Mouse (Mus musculus): Measurements from ENCODE around the gene Ss18l2.

Ss18l2 gene

DNA sequence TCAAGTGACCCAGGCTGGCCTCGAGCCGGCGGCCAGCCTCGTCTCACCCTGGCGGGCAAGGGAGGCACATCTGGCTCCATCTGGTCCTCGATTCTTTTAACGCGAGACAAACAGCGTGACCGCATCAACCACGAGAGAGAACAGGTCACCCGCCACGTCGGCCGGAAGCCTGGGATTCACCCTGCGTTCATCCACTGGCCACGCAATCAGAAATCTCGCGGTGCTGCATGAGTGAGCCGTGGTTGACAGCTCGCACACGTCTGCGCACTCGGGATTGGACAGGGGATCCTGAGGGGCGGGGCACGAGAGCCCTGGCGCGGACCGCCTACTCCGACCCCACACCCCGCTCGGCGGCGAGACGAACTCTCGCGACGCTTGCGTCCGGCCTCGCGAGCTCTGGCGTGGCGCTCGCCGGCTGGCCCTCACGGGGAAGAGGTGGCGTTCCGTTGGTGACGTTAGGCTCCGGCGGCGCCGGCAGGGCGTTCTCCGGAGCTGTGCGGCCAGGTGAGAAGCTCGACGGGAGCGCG, 8.7 kb downstream of the Ss18l2 start, which contains the start of gene Nktr:
TSS of gene Nktr (plus strand) at position 378 of the 527 bp plus-strand sequence.
- TF ChIP-seq GATA4 (IDR thresholded peaks at IDR 0.05; ENCODE audit: insufficient replicate concordance, low read length) = no peak

DNA sequence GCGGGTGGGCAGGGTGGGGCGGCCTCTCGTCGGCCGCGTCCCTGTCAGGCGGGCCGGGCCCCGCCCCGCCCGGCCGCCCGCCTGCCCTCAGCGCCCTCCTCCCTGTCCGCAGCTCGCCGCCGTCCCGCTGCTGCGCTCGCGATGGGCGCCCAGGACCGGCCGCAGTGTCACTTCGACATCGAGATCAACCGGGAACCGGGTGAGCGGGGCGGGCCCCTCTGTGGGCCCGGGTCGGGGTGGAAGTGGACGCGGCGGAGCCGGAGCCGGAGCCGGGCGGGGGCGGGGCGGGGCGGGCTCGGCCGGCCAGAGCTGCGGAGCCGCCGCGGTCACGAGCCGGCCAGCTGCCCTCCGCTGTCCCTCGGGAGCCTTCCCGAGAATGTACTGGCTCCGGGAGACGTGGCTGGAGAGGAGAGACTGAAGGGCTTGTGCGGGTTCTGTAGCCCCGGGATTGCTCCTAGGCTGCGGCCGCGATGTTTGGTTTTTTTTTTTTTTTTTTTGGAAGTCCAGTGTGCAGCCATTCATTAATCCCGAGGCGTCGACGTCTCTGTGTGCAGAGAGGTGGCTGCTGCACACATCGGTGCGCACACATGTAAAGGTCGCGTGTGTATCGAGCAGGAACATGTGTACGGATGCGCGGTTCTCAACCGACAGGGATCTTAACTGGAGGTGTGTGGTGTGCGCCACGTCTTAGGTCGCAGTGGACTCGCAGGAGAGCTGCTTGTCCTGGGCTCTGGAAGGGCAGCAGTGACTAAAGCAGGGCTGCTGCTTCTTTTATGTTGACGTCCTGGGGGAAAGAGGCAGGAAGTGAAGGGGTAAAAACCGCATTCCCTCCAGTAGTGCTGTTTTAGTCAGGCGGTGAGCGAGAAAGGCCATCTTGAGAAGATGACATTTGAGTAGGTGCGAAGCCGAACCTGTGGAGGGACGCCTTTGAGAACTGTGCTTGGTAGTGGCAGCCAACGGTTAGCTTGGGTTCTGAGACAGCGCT, 9.5 kb downstream of the Ss18l2 start:
- no peak for TF ChIP-seq GATA4 (IDR thresholded peaks at IDR 0.05; ENCODE audit: insufficient replicate concordance, low read length)

DNA sequence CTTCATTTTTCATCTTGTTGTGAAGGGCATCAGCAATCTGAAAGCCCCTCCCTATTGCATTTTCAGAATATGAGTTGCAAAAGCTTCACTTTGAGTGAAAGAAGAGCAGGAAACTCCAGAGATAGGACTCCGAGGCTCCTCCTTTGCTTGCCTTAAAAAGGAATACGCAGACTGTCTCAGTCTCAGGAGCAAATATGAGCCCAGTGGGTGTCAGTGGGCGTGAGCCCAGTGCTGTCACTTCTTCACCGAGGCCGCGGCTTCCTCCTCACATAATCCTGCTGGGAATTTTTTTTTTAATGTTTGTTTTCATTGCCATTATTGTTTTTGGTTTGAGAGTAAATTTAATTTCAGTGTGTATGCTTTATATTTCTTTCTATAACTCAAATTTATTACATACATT, 30.4 kb downstream of the Ss18l2 start:
- TF ChIP-seq GATA4 (IDR thresholded peaks at IDR 0.05; ENCODE audit: insufficient replicate concordance, low read length) = no peak

DNA sequence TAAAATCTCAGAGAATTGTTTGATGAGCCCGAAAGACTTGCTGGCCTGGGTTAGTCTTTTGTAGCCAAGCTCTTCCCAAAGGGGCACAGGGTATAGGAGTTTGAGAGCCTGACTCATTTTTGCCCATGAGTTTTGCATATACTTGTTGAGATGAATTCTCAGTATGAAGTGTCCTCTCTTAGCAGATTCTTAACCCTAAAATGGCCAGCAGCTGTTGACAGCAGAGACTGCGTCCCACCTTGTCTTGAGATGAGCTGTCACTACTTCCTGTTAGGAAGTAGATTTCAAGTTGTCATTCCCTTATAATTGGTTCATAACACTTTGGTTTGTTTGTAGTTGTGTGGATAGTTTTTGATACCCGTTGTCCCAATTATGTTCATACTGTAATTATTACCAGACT, 31.0 kb downstream of the Ss18l2 start:
- no peak for TF ChIP-seq GATA4 (IDR thresholded peaks at IDR 0.05; ENCODE audit: insufficient replicate concordance, low read length)

- TF ChIP-seq GATA4 (IDR thresholded peaks at IDR 0.05; ENCODE audit: insufficient replicate concordance, low read length) = no peak
These were observed 33.9 kb downstream of the Ss18l2 start for GRCm38 (mm10) chr9:121744051-121744450.

DNA sequence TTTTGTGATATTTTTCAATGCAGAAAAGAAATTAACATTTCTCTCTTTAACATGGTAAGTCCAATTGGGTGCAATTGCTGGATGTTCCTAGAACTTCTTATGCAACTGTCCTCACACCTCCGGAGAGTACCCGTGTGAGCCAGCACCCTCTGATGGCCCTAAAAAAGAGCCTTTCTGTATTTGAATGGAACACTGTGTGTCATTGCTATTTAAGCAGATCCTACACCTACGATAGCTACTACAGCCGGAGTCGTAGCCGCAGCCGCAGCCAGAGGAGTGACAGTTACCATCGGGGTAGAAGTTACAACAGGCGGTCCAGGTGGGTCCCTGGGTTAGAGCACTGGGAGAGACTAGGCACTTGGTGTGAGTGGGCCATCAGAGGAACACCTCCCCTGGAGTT, 42.6 kb downstream of the Ss18l2 start:
- TF ChIP-seq GATA4 (IDR thresholded peaks at IDR 0.05; ENCODE audit: insufficient replicate concordance, low read length) = no peak

DNA sequence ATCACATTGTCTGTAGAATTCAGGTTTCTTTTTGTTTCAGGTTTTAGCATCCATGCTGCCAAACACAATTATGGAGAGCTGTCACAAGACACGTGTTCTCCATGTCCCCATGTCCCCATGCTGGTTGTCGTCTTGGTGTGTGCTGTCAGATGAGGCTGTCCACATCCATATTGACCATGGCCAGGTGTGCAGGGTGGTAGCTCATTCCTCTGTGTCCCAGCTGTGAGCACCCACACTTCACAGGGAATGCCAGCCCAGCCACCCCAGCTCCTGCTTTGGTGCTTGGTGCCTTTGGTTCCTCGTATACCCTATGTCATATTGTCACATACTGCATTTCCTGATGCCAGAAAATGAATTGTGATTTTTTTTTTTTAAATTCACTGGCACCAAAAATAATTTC, 44.5 kb downstream of the Ss18l2 start:
- TF ChIP-seq GATA4 (IDR thresholded peaks at IDR 0.05; ENCODE audit: insufficient replicate concordance, low read length) = no peak

DNA sequence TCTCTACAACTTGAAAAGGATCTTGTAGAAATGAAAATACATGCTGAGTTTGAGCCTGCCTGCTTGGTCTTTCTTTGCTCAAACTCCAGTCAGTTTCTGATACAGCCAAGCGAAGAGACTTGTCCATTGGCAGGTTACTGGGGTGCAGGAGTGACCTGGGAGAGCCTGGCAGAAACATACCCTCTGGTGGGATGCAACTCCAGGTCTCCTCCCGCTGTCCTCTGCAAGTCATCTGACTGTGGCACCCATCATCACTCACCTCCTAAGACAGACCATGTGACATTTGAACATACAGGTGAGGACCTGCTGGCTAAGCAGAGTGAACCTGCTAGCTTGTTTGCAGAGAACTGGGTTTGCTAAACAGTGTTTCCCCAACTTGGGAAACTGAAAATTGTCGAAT, 46.7 kb downstream of the Ss18l2 start:
- no peak for TF ChIP-seq GATA4 (IDR thresholded peaks at IDR 0.05; ENCODE audit: insufficient replicate concordance, low read length)

DNA sequence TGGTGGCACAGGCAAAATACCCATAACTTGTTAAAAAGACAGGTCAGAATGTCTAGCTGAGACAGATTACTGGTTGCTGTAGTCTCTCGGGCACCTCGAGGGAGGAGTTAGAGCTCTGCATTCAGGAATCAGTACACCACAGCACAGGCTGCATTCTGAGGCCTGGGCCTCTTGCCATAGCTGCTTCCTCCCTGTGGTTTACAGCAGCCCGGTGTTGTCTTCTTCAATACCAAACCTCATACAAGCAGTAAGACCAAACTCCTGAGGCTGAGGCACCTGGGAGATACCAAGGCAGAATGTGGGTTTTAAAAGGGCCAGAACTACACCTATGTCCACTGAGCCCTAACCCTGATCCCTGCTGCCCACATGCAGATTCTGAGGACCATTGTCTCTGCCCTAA, 47.3 kb downstream of the Ss18l2 start:
- no peak for TF ChIP-seq GATA4 (IDR thresholded peaks at IDR 0.05; ENCODE audit: insufficient replicate concordance, low read length)

DNA sequence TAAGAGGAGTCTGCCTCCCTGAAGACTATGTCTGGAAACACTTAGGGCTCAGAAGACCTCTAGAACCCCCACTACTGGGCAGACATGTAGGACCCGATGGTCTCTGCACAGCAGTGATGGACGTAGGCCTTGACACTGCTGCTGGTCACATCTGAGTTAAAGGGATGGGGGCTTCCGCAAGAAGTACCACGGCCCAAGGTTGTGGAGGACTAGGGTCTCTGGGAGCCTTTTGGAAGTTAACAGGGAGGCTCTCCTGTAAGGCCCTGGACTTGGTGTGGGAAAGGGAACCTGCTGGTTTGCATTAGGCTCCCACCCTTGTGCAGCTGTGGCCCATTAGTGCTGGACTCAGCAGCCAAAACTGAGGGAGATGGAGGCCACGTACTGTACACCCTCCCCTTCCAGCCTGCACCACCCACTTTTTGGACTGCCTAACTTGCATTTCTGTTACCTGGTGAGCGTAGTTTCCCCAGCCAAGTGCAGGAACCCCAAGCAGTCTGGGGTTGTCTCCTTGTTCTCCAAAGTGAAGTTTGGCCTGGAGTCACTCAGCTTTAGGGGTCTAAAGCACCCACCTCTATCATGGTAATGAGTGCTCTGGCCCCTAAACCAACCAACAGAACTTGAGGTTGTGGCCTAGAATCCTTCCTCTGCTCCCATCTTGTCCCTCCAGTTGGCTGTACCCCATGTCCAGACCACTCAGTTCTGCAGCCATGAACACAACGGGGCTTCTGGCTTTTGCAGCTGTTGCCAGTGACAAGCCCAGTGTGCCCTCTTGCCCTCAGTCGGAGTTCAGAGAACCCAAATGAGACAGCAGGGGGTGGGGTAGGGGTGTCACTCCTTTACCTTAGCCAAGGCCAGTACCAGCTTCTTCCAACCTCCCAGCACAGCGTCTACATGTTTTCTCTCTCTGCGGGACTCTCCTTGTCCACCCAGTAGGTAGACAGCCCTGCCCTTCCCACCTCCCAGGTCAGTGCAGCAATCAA, 48.0 kb downstream of the Ss18l2 start:
- no peak for TF ChIP-seq GATA4 (IDR thresholded peaks at IDR 0.05; ENCODE audit: insufficient replicate concordance, low read length)

DNA sequence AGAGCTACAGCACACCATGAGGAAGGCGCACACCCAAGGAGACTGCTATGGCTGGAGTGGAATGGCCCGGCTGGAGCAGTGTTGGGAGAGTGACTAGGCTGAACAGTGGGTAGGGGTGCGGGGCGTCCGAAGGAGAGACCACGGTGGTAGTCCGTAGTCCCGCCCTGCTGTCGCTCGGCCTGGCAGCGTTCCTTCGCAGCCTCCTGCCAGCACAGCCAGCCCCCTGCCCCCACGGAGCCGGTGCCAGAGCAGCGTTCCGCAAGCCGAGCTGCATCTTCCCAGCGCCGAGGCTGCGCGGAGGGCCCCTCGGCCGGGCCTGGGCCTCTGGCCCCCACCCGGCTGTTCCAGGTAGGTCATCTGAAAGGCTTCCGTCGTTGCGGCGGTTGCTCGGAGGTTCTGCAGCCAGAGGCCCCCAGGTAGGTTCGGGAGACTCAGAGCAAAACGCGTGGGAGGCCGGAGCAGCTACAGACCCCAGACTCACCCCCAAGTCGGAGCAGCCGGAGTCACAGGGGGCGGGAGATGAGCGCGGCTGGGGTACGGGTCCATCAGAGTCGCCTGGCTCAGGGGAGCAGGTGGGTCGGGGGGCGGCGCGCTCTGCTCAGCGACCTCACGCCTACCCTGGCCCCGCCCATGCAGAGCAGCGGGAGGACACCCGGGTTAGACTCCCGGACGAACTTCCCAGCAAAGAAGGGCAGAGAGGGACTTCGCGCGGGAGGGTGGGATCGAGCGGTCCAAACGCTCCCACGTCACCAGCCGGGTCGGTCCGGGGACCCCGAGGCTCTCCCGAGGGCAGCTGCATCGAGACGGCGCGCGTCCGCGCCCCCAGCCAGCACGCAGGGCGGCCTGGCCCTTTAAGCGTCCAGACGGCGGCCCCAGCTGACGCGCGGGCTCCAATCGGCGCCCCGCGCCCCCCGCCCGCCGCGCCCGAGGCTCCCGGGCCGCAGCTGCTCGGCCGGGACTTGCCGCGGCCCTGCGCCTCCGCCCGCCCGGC, 49.3 kb downstream of the Ss18l2 start, which contains the start of gene Zfp651:
TSS of gene Zfp651 (plus strand) at position 240 of the 991 bp plus-strand sequence.
- TF ChIP-seq GATA4 (IDR thresholded peaks at IDR 0.05; ENCODE audit: insufficient replicate concordance, low read length) = no peak

GRCm38 (mm10) chr9:121760271-121761090, 50.4 kb downstream of the Ss18l2 start:
- TF ChIP-seq GATA4 (IDR thresholded peaks at IDR 0.05; ENCODE audit: insufficient replicate concordance, low read length) = no peak

- no peak for TF ChIP-seq GATA4 (IDR thresholded peaks at IDR 0.05; ENCODE audit: insufficient replicate concordance, low read length)
These were observed 51.0 kb downstream of the Ss18l2 start for GRCm38 (mm10) chr9:121761091-121761665.
